Mouse (Mus musculus) right cerebral cortex, adult 2 months (tissue): ENCODE measurements at regions not wholly inside any gene's neighbourhood (a gene's known extent, or its start where the extent isn't known, plus 50 kb on each side); places are given as distances from the start of the nearest gene placed in this dataset.
A peak's percentile ranks its signal among the peaks of the same experiment; 100 is the strongest.

Source experiments
- DNase-seq, 2 experiments: peaks; one replicate each; pipeline ENCODE4 v3.0.0; 2021 to 2022; ENCODE audit warnings: low spot score in 2 of 2

- peak; percentile 82 to 85 for DNase-seq
Observed at GRCm38 (mm10) chr7:88544393-88544792, 114.3 kb downstream of the Rab38 start.

GRCm38 (mm10) chr7:88544976-88545654 is 115.0 kb downstream of the Rab38 start:
- no peak for DNase-seq

- no peak for DNase-seq
Observed at GRCm38 (mm10) chr7:88575073-88575472, 145.0 kb downstream of the Rab38 start.

GRCm38 (mm10) chr7:88600781-88601180 is 170.7 kb downstream of the Rab38 start:
- no peak for DNase-seq
